Mouse (Mus musculus) spleen, adult 2 months (tissue): ENCODE results near the gene Padi2.

Experiments
- CTCF ChIP-seq: fragments of 200-500 bp; IDR thresholded peaks from 2 replicates; pipeline ENCODE4 v1.5.1; 2011; ENCODE audit warnings: mild to moderate bottlenecking, inconsistent platforms; ENCODE audit not compliant: insufficient read depth, insufficient read length, insufficient replicate concordance; ENCODE audit errors: extremely low read depth
- POLR2A ChIP-seq: fragments of 200-500 bp; IDR thresholded peaks from 2 replicates; pipeline ENCODE4 v1.6.1; 2011; ENCODE audit warnings: low read depth, low read length, inconsistent platforms

GRCm38 (mm10) chr4:140992215-140992614 is 86.1 kb downstream of the Padi2 start:
- TF ChIP-seq POLR2A, result no peak
- TF ChIP-seq CTCF, result no peak
